Mouse (Mus musculus) liver, embryonic 14.5 days (tissue): Measurements from ENCODE around the gene Armc2.

Experiments used
- CTCF ChIP-seq: IDR thresholded peaks from 2 replicates; pipeline ENCODE4 v1.5.1; 2016; ENCODE audit warnings: antibody characterized with exemption, low read depth, control low read depth
- EP300 ChIP-seq: IDR thresholded peaks from 2 replicates; pipeline ENCODE4 v1.6.1; 2016; ENCODE audit warnings: antibody characterized with exemption, low read depth

- no peak for TF ChIP-seq CTCF
- no peak for TF ChIP-seq EP300
These were observed 110.8 kb downstream of the Armc2 start for GRCm38 (mm10) chr10:41907473-41907872.
